In genomic region chr11:43633658-43634401, GRCm38 (mm10) we compare ENCODE assay signal across 8 mouse cellular contexts. TPM values are rescaled to one million over a fixed set of nuclear protein-coding genes. Genes with fewer than 3 reads are reported as not detected.
DNase-seq lines count a peak whose midpoint lies in the region; ATAC-seq lines count a peak whose summit lies in the region.

No protein-coding gene starts in this region.

- H3K4me3 ChIP-seq in embryonic facial prominence, embryonic 10.5 days = peak overlapping the region; percentile 33
- H3K4me3 ChIP-seq in intestine, embryonic 15.5 days (replicated peaks) = no peak overlapping the region
- H3K4me3 ChIP-seq in limb, embryonic 10.5 days = peak overlapping the region; percentile 28; the same call in 1 of the 2 replicates

- DNase-seq in NIH3T3 (ENCODE audit: low read depth) = peak; percentile 15
- peak; percentile 76 for DNase-seq in embryonic facial prominence, embryonic 10.5 days (ENCODE audit: low spot score)
- DNase-seq in heart, adult 18-20 months = peak; percentile 76 to 86
- DNase-seq in limb, embryonic 10.5 days (ENCODE audit: low spot score) = peak; percentile 87
- peak; percentile 45 to 47 for DNase-seq in right cerebral cortex, postnatal 36 days (ENCODE audit: low spot score in 2 of 2)

- peaks cover 24% of the 10 kb centered on the region for H3K4me1 ChIP-seq in embryonic facial prominence, embryonic 10.5 days
- peaks cover 21% of the 10 kb centered on the region for H3K4me1 ChIP-seq in intestine, embryonic 15.5 days (replicated peaks)
- H3K4me1 ChIP-seq in limb, embryonic 10.5 days = peaks cover 26% of the 10 kb centered on the region

- H3K9me3 ChIP-seq in embryonic facial prominence, embryonic 10.5 days = no peaks in the 10 kb centered on the region
- no peaks in the 10 kb centered on the region for H3K9me3 ChIP-seq in intestine, embryonic 15.5 days
- no peaks in the 10 kb centered on the region for H3K9me3 ChIP-seq in limb, embryonic 10.5 days (replicated peaks)

- H3K36me3 ChIP-seq in embryonic facial prominence, embryonic 10.5 days (replicated peaks) = no peaks in the 10 kb centered on the region
- no peaks in the 10 kb centered on the region for H3K36me3 ChIP-seq in intestine, embryonic 15.5 days
- H3K36me3 ChIP-seq in limb, embryonic 10.5 days = no peaks in the 10 kb centered on the region

- peak; percentile 93 for ATAC-seq in intestine, embryonic 15.5 days
- 0 out of 2 replicates have a peak, but pooled peaks have one; percentile 40 for ATAC-seq in megakaryocyte-erythroid progenitor cell, adult 5-6 weeks (replicated peaks; ENCODE audit: low FRiP score, low TSS enrichment, poor library complexity, severe bottlenecking)
- ATAC-seq in activated CD4-positive, CD25-positive, alpha-beta regulatory T cell, adult 4 months = no peak

- no peak overlapping the region; the same call in 1 of the 2 replicates for H3K9ac ChIP-seq in intestine, embryonic 15.5 days

- no peaks in the 10 kb centered on the region for H3K27me3 ChIP-seq in embryonic facial prominence, embryonic 10.5 days (replicated peaks; ENCODE audit: low read depth, poor library complexity, severe bottlenecking)
- no peaks in the 10 kb centered on the region for H3K27me3 ChIP-seq in intestine, embryonic 15.5 days (replicated peaks)
- H3K27me3 ChIP-seq in limb, embryonic 10.5 days (ENCODE audit: low read depth, poor library complexity, severe bottlenecking) = no peaks in the 10 kb centered on the region

- H3K27ac ChIP-seq in embryonic facial prominence, embryonic 10.5 days (replicated peaks) = peak overlapping the region; percentile 77
- H3K27ac ChIP-seq in intestine, embryonic 15.5 days = peak overlapping the region; percentile 70
- H3K27ac ChIP-seq in limb, embryonic 10.5 days = peak overlapping the region; percentile 84

- WGBS in embryonic facial prominence, embryonic 10.5 days = 27% methylated on average over 19 of the region's 19 CpGs
- 12% methylated on average over 19 of the region's 19 CpGs for WGBS in intestine, embryonic 15.5 days
- 12% methylated on average over 19 of the region's 19 CpGs for WGBS in limb, embryonic 10.5 days

- H3K4me2 ChIP-seq in intestine, embryonic 15.5 days (replicated peaks) = peak overlapping the region; percentile 37

RNA-seq across cellular contexts. Expression of gene Fabp6, which starts 32.5 kb away (rescaled TPM):
- not detected in 2 replicates for polyA plus RNA-seq in embryonic facial prominence, embryonic 10.5 days (2016; fragmentation: Nextera tagmentation; extraction: Ambion mirVana)
- total RNA-seq in heart, adult 18-20 months (2021) = not detected
- polyA plus RNA-seq in intestine, embryonic 15.5 days (2015; fragmentation: Nextera tagmentation; extraction: Ambion mirVana) = 1.2 TPM in 2 replicates
- polyA plus RNA-seq in limb, embryonic 10.5 days (2016; fragmentation: Nextera tagmentation; extraction: Ambion mirVana) = not detected in 2 replicates
- total RNA-seq in megakaryocyte-erythroid progenitor cell, adult 5-6 weeks (2014; fragmentation: Nextera tagmentation) = not detected in 2 replicates
- not detected in 2 replicates for total RNA-seq in megakaryocyte-erythroid progenitor cell, adult 5-6 weeks (2017)
- not detected for polyA plus RNA-seq in activated CD4-positive, CD25-positive, alpha-beta regulatory T cell, adult 4 months (2017; shearing (Covaris generic))

RNA-seq across cellular contexts. Expression of gene 4933415A04Rik, which starts 47.0 kb away (rescaled TPM):
- polyA plus RNA-seq in embryonic facial prominence, embryonic 10.5 days (2016; fragmentation: Nextera tagmentation; extraction: Ambion mirVana) = 12.4 and 13.7 TPM in 2 replicates
- total RNA-seq in heart, adult 18-20 months (2021) = under 1 TPM; 0.20 to 0.36 TPM
- 4.4 and 5.4 TPM in 2 replicates for polyA plus RNA-seq in intestine, embryonic 15.5 days (2015; fragmentation: Nextera tagmentation; extraction: Ambion mirVana)
- polyA plus RNA-seq in limb, embryonic 10.5 days (2016; fragmentation: Nextera tagmentation; extraction: Ambion mirVana) = 9.7 and 11.2 TPM in 2 replicates
- total RNA-seq in megakaryocyte-erythroid progenitor cell, adult 5-6 weeks (2014; fragmentation: Nextera tagmentation) = not detected in 2 replicates
- not detected in 2 replicates for total RNA-seq in megakaryocyte-erythroid progenitor cell, adult 5-6 weeks (2017)
- not detected for polyA plus RNA-seq in activated CD4-positive, CD25-positive, alpha-beta regulatory T cell, adult 4 months (2017; shearing (Covaris generic))

RNA-seq across cellular contexts. Expression of gene Pwwp2a, which starts 48.0 kb away (rescaled TPM):
- 27.5 and 28.8 TPM in 2 replicates for polyA plus RNA-seq in embryonic facial prominence, embryonic 10.5 days (2016; fragmentation: Nextera tagmentation; extraction: Ambion mirVana)
- 10 to 100 TPM; 14.9 to 16.4 TPM for total RNA-seq in heart, adult 18-20 months (2021)
- 20.2 and 22.0 TPM in 2 replicates for polyA plus RNA-seq in intestine, embryonic 15.5 days (2015; fragmentation: Nextera tagmentation; extraction: Ambion mirVana)
- 30.6 and 34.4 TPM in 2 replicates for polyA plus RNA-seq in limb, embryonic 10.5 days (2016; fragmentation: Nextera tagmentation; extraction: Ambion mirVana)
- total RNA-seq in megakaryocyte-erythroid progenitor cell, adult 5-6 weeks (2014; fragmentation: Nextera tagmentation) = 55.1 TPM in 2 replicates
- 29.4 and 36.7 TPM in 2 replicates for total RNA-seq in megakaryocyte-erythroid progenitor cell, adult 5-6 weeks (2017)
- polyA plus RNA-seq in activated CD4-positive, CD25-positive, alpha-beta regulatory T cell, adult 4 months (2017; shearing (Covaris generic)) = 10 to 100 TPM; 21.2 to 29.8 TPM

Comparison
In these comparisons a context has a peak if more than half of its experiments do, and no peak if none do; other contexts are left out.
1. DNase-seq: peak in every context shown above with its lines; median percentile 87 in limb, embryonic 10.5 days; 81 in heart, adult 18-20 months; 76 in embryonic facial prominence, embryonic 10.5 days; 46 in right cerebral cortex, postnatal 36 days; 15 in NIH3T3.